Mouse (Mus musculus) forebrain, embryonic 11.5 days (tissue): ENCODE measurements around the gene Zfp788. TPM values are rescaled to one million over a fixed set of nuclear protein-coding genes. Genes with fewer than 3 reads are reported as not detected.
A peak's percentile ranks its signal among the peaks of the same experiment; 100 is the strongest.
"Not testable (repeated sequence)": the region's sequence is repeated elsewhere in the genome, so short reads cannot be mapped to it uniquely, and the experiment has no call there.

Experiments used
- ATAC-seq: fragments of 200-750 bp; cut with Nextera tagmentation; replicated peaks from 2 replicates; pipeline ENCODE4 v1.8.0; 2017; ENCODE audit warnings: moderate TSS enrichment; ENCODE audit not compliant: low FRiP score
- DNase-seq: peaks from one replicate; pipeline ENCODE4 v3.0.0-alpha.2; 2017; ENCODE audit warnings: low spot score
- H3K27ac ChIP-seq: fragments of 300-500 bp; sonication (generic); 2 replicates; pipeline ENCODE4 v1.5.1; 2014; ENCODE audit warnings: low read depth, low read length
- H3K27me3 ChIP-seq: fragments of 300-500 bp; sonication (generic); 2 replicates; pipeline ENCODE4 v1.6.1; 2014; ENCODE audit warnings: mild to moderate bottlenecking, low read length, mixed read lengths; ENCODE audit not compliant: control insufficient read depth, insufficient read depth
- H3K36me3 ChIP-seq: fragments of 300-500 bp; sonication (generic); 2 replicates; pipeline ENCODE4 v1.6.1; 2014; ENCODE audit warnings: mild to moderate bottlenecking, low read length, moderate library complexity, mixed read lengths; ENCODE audit not compliant: control insufficient read depth, insufficient read depth
- H3K4me1 ChIP-seq: fragments of 300-500 bp; sonication (generic); replicated peaks from 2 replicates; pipeline ENCODE4 v1.6.1; 2014; ENCODE audit warnings: low read length, mixed read lengths; ENCODE audit not compliant: control insufficient read depth, insufficient read depth
- H3K4me2 ChIP-seq: fragments of 300-500 bp; sonication (generic); 2 replicates; pipeline ENCODE4 v1.6.1; 2014; ENCODE audit warnings: low read depth, mild to moderate bottlenecking, low read length, moderate library complexity, mixed read lengths; ENCODE audit not compliant: severe bottlenecking
- H3K4me3 ChIP-seq: fragments of 300-500 bp; sonication (generic); 2 replicates; pipeline ENCODE4 v1.5.1; 2014; ENCODE audit warnings: low read depth, low read length
- H3K9ac ChIP-seq: fragments of 300-500 bp; sonication (generic); 2 replicates; pipeline ENCODE4 v1.6.1; 2014; ENCODE audit warnings: low read length
- H3K9me3 ChIP-seq: fragments of 300-500 bp; sonication (generic); 2 replicates; pipeline ENCODE4 v1.6.1; 2016; ENCODE audit warnings: low read length, mixed read lengths; ENCODE audit not compliant: control insufficient read depth
- WGBS: fragments of 180-500 bp; shearing (Covaris S2); extraction: QIAGEN DNeasy Blood & Tissue Kit; methylation state at CpG from one replicate; pipeline ENCODE4 v1.1.7; 2014; 5-methylcytosine and 5-hydroxymethylcytosine counted together
- polyA plus RNA-seq: library from polyadenylated mRNA; unstranded; fragments of >200 nt; fragmentation: Nextera tagmentation; extraction: Ambion mirVana; gene quantifications from 2 replicates; pipeline ENCODE4 v1.2.1, GENCODE M21; 2014

Gene Zfp788
- polyA plus RNA-seq, 1 experiment from 2014 or later = 19.2 TPM

GRCm38 (mm10) chr7:41633221-41633984, 400 bp downstream of the Zfp788 start:
- Histone ChIP-seq H3K4me3 (peak overlapping the region; percentile 56), H3K36me3 (peaks cover 13% of the 10 kb centered on the region; the same call in 1 of the 2 replicates), H3K27ac (peak overlapping the region; percentile 93), H3K9ac (peak overlapping the region; percentile 75), H3K4me2 (peak overlapping the region; percentile 86), H3K9me3 (peaks cover 3% of the 10 kb centered on the region; the same call in 1 of the 2 replicates), H3K27me3 (no peaks in the 10 kb centered on the region), H3K4me1 (0 out of 2 replicates have a peak, but pooled peaks cover 2% of the 10 kb centered on the region)
- ATAC-seq = peak; percentile 97
- under 1% methylated on average over 26 of the region's 26 CpGs for WGBS
- DNase-seq = peak; percentile 90

GRCm38 (mm10) chr7:41674326-41674725, 41.3 kb downstream of the Zfp788 start:
- WGBS = 68% methylated on average over 1 of the region's 1 CpGs
- not testable (repeated sequence) for H3K4me2 ChIP-seq, H3K36me3 ChIP-seq, H3K4me1 ChIP-seq, ATAC-seq, H3K9ac ChIP-seq, H3K4me3 ChIP-seq, H3K9me3 ChIP-seq, H3K27me3 ChIP-seq, H3K27ac ChIP-seq, DNase-seq

Other genes starting within 250 kb of the Zfp788 start
- gene AI987944, start 239.8 kb upstream of the Zfp788 start, polyA plus RNA-seq = 10.5 and 11.1 TPM in 2 replicates
- gene Vmn2r57, start 184.5 kb upstream of the Zfp788 start, polyA plus RNA-seq = 0.19 and 0.27 TPM in 2 replicates
- 0.08 and 0.11 TPM in 2 replicates for gene Gm20449, start 133.8 kb upstream of the Zfp788 start, polyA plus RNA-seq
- 10.0 and 10.3 TPM in 2 replicates for gene AW146154, start 133.3 kb upstream of the Zfp788 start, polyA plus RNA-seq
- not detected in 2 replicates for gene Gm6871, start 59.5 kb upstream of the Zfp788 start, polyA plus RNA-seq
- 19.0 and 19.2 TPM in 2 replicates for gene 2610021A01Rik, start 34.0 kb upstream of the Zfp788 start, polyA plus RNA-seq
- not detected in 2 replicates for gene Vmn2r58, start 239.5 kb downstream of the Zfp788 start, polyA plus RNA-seq